Mouse (Mus musculus): ENCODE measurements around the gene Ptpra.
"Not testable (repeated sequence)": the region's sequence is repeated elsewhere in the genome, so short reads cannot be mapped to it uniquely, and the experiment has no call there.

Gene Ptpra

DNA sequence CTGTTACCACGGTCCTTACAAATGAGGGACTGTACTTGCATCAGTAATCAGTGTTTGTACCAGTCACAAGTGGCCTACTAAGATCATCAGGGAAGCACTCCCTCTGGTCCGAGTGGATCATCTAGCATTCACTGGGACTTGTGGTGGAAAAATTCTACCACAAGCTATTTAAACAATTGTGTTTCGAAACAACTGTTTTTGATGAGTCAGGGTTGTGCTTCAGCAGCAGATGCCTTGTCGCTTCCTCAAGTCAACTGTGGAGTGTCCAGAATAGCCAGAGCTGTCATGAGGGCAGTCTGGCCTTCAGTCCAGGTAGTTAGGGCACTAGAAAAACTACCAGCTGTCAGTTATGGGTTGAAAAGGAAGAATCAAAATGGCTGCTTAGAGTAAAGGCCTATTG lies 38.5 kb downstream of the Ptpra start:
- no peak for DNase-seq (ENCODE audit: low spot score)

DNA sequence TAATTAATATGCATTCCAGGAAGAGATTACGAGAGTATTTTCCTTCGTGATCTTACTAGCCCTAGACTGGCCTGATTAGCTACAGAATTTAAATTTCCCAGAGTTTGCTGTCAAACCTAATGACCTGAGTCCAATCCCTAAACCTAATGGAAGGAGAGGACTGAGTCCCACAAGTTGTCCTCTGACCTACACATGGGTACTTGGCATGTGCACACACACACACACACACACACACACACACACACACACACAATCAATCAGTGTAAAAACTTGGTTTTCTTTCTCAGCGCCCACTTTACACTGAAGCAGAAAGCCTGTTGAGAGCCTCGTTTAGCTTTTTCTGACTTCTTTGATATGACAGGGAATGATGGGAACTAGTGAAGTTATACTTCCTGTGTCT lies 41.1 kb downstream of the Ptpra start:
- DNase-seq (ENCODE audit: low spot score): no peak

DNA sequence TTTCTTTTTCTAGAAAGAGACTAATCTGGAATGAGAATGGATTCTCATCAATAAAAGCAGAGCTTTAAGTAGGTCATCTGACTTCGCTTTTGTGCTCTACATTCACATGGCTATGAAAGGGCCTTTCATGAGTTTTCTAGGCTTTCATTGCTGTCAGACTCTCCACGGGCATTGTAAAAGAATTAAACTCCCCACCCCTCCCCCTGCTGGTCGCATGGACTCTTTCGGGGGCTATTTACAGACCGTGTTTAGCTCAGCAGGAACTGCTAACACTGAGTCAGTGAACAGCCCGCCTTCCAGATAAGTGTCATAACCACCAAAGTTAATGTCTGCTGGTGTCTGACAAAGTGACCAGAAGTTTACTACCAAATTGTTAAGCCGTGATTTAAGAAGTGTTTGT lies 41.5 kb downstream of the Ptpra start:
- no peak for DNase-seq (ENCODE audit: low spot score)

DNA sequence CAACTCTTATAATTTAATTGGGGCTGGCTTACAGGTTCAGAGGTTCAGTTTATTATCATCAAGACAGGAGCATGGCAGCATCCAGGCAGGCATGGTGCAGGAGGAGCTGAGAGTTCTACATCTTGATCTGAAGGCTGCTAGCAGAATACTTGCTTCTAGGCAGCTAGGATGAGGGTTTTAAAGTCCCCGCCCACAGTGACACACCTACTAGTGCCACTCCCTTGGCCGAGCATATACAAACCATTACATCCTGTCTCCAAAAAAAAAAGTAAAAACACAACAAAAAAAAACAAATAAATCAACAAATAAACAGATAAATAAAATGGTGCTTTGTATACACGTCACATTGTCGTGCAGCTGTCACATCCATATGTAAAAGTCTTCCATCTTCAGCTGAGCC lies 45.0 kb downstream of the Ptpra start:
- DNase-seq (ENCODE audit: low spot score): not testable (repeated sequence)

DNA sequence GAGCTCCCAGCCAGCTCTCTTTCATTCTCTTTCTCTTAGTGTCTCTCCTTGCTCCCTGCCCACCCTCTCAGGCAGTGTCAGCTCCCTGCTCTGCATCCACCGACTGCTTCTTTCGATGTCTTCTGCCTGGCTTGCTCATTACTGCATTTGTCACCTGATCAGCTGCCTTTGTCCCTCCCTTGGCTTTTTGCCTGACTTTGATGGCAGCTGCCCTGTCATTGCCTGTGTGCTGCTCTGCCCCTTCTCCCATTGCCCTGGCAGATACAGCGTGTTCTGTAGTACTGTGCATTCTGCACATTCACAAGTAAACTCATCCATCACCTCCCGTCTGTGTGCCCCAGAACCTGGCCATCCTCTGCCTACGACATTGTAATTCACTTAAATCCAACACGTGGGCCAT lies 46.0 kb downstream of the Ptpra start:
- no peak for DNase-seq (ENCODE audit: low spot score)

DNA sequence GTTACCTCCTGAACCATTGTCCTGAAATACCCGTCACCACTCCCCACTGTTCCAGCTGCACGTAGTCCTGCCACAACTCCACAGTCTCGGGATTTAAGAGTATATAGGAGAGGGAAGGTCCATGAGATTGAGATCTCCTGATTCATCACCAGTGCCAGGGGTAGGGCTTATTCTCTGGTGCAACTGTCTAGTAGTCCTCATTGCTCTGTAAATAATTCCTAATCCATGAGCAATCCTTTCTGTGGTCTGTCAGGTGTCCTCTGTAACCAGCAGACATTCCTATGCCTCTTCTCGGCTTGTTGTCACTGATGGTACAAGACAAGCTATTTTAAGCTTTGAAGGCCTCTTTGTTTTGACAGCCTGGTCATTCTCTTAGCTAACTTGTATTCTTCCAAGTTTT lies 46.9 kb downstream of the Ptpra start:
- DNase-seq (ENCODE audit: low spot score): no peak

DNA sequence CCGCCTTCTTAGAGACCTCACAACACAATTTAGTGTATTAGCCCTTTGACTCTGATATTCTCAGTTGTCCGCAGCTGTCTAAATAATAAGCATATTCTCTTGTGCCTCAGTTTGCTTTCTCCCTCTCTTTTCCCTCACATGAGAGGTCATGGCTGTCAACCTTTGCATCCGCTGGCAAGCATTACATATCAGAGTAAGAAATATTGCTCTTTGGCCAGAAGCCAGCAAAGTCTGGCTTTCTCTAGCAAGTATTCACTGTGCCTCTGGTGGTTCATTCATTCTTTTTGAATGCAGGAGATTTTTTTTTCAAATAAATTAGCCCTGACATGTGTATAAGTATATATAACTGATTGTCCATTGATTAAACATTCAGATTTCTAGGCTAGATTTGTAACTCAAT lies 49.5 kb downstream of the Ptpra start:
- DNase-seq (ENCODE audit: low spot score): no peak

DNA sequence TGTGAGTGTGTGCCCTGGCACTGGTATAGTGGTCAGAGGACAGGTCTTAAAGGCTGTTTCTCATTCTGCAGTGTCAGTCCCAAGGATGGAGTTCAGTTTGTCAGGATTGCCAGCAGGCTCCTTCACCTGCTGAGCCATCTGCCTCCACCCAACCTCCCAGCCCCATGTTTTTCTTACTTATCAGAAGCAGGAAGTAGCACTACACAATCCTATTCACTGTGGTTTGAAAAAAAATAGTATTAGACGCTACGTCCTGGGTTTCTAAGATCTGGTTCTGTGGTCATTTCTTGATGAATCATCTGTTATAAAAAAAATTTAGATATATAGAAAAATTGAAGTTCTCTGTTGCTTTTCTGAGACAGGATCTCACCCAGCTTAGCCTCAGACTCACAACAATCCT lies 51.5 kb downstream of the Ptpra start:
- no peak for DNase-seq (ENCODE audit: low spot score)

DNA sequence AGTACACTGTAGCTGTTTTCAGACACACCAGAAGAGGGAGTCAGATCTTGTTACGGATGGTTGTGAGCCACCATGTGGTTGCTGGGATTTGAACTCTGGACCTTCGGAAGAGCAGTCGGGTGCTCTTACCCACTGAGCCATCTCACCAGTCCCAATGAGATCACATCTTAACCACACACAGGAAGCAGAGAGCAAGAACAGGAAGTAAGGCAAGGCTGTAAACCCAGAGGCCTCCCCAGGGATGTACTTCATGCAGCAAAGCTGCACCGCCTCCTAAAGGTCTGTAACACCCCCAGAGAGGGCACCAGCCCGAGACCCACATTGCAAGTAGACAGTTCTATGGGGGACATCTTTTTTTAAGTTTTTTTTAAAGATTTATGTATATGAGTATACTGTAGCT lies 61.5 kb downstream of the Ptpra start:
- not testable (repeated sequence) for DNase-seq (ENCODE audit: low spot score)

DNA sequence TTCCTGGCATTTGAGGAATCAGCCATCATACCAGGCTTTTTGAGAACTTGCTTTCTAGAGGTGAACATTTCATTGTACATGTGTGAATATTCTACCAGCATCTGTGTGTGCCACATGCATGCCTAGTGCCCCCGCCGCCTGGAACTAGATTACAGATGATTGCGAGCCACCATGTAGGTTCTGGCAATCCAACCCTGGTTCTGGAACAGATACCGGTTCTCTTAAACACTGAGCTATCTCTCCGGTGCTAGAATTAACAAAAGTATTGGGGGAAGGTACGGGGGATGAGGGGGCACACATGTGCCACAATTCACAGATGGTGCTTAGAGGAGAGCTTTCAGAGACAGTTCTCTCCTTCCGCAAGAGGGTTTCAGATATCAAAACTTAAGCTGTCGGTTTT lies 63.8 kb downstream of the Ptpra start:
- DNase-seq (ENCODE audit: low spot score): no peak

DNA sequence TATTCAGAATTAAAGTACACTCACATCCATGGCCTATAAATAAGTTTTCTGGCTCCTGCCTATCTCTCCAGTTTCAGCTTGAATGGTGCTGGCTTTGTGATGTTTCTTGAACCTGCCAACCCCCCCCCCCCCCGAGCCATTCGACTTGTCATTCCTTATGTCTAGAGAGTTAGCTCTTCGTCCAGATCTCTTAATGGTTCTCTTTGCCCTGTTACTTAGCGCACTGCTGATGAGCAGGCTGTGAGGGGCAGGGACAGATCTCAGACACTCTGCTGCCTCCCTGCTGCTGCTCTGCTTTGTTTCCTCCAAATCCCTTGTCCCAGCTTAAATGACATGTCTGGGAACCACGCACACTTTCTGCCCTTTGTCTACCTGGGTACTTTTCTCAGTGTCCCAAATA lies 65.7 kb downstream of the Ptpra start:
- no peak for DNase-seq (ENCODE audit: low spot score)

DNA sequence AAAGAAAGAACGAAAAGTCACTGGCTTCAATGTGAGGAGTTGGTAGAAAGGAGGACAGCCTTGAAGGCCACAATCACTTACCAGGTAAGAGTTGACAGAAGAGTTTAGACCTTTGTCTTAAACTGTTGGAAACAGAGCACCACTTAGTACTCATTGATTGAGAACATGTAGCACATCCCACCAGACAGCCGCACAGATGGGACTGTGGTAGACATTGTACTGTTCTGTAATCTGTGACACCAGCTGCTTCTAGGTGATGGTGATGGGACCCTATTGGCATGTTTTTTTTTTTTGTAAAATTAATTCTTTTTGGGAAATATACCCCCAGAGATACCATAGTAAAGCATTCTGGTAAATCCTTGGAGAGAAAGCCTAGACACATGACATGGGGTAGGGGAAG lies 71.8 kb downstream of the Ptpra start:
- no peak for DNase-seq (ENCODE audit: low spot score)

DNA sequence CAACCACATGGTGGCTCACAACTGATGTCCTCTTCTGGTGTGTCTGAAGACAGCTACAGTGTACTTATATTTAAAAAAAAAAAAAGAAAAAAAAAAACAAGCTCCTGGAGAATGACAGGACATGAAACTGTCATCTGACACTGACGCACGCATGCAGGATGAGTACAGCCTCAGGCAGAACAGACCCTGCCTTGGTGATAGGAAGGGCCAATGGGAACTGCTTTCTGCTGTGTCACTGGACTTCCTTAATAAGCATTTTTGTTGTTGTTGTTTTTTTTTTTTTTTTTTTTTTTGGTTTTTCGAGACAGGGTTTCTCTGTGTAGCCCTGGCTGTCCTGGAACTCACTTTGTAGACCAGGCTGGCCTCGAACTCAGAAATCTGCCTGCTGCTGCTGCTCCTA lies 75.4 kb downstream of the Ptpra start:
- not testable (repeated sequence) for DNase-seq (ENCODE audit: low spot score)

DNA sequence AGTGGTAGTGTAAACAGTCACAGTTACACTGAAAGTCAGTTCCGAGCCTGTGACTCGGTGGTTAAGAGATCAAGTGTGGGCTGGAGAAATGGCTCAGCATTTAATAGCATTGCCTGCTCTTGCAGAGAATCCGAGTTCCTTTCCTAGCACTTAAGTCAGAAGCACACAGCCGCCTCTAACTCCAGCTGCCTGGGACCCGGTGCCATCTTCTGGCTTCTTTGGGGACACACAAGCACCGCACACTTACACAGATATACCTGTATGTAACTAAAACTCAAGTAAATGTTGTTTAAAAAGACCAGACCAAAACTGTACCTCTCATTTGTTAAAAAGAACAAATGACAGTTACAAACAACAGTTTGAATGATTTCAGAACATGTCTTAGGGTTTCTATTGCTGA lies 78.4 kb downstream of the Ptpra start:
- DNase-seq (ENCODE audit: low spot score): no peak

DNA sequence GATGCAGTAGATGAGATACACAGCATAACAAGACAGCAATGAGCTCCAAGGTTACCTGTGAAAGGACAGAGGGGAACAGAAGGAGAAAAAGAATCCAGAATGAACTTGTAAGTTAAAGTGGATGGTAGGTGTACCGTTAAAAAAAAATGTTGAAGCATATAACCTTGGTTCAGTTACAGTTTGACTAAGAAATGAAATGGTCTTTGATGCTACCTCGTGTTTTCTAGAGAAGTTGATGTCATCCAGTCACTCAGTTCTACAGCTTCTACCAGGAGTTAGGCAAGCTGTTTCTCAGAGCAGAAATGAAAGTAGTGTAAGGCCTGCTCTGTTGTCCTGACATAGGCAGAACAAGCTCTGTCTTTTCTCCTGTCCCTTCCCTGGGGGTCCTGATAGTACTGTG lies 79.2 kb downstream of the Ptpra start:
- no peak for DNase-seq (ENCODE audit: low spot score)

DNA sequence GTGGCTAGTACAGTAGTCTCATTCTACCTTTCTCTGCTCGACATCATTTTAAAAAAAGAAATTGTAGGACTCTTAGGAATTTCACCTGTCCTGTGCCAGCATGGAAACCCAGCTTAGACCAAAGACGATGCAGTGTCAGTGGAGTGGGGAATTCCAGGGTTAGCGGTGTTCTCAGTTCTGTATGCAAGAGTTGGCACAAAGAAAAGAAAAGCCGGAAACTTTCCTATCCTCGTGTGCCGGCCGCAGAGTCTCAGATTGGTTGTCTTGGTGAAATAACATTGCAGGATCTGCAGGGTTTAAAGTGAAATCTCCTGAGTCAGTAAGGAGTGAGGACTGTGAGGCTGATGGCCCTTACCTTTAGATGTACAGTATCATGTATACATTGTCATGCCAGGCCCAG lies 79.8 kb downstream of the Ptpra start:
- no peak for DNase-seq (ENCODE audit: low spot score)

DNA sequence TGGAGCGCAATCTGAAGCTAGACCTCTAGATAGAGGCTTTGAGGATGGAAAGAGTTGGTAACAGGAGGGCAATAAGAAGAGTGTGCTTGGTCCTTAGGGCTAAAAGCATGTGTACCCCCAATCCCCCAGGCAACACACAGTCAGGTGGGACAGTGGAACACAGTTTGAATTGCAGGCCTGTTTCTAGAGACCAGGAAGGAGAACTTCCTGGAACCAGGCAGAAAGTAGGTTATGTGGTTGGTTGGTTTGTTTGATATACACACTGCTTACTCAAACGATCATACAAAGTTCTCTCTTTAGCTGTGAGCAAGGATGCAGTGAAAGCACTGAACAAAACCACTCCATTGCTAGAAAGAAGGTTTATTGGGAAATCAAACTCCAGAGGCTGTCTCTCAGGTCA lies 82.1 kb downstream of the Ptpra start:
- no peak for DNase-seq (ENCODE audit: low spot score)

DNA sequence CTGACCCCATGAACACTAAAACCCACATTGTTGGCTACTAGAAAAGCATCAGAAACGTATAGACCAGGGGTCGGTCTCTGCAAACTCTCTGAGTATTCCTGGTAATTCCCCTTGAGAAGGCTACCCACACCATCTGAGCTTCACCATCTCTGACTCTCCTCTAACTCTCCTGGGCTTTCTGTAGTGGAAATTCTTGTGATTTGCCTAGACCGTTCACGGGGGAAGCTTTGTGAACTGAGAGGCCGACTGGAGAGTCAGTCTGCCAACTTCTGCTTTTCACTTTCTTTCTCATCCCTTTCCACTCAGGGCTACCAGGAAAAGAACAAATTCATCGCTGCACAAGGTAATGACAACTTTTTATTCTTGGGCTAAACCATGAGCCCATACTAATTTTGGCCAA lies 84.9 kb downstream of the Ptpra start:
- no peak for DNase-seq (ENCODE audit: low spot score)

DNA sequence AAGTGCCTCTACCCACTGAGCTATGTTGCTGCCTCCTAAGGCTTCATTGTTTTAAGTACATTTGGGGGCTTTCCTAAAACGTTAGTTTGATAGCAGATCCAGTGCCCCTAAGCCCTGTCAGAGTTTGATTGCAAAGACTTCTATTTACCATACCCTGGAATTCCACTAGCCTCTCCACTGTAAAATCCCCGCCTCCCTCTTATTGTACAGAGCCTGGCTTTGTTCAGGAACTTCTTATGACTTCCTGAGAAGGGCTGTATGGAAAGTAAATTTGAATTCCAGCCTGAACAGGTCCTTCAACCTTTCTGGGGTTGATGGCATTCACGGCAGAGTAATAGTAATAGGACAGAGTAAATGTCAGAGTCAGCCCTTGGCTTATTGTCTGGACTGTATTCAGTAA lies 86.8 kb downstream of the Ptpra start:
- DNase-seq (ENCODE audit: low spot score): no peak

DNA sequence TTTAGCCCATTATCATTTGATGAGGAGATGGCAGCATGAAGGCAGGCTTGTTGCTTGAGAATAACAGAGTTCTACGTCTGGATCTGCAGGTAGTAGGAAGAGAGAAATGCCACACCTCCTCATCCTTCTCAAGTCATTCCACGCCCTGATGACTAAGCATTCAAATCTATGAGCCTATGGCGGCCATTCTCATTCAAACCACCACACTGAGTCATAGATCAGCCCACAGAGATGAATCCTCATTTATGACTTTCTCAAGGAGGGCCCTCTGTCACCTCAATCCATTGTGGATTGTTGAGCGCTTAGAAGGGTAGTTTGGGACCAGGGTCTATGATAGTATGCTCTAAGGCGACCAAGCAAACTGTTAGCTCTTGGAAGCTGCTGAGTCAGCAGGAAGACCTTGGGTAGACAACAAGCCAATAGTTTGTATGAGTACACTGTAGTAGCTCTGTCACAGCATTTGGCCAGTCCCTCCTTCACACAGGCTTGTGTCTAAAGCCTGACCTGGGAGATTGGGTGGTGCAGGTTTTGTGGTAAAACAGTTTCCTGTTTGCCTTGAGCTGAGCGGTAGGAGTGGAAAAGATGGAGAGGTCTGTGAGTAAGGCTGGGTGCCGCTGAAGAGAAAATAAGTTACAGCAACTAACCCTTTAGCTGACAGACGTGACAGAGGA lies 88.9 kb downstream of the Ptpra start:
- DNase-seq (ENCODE audit: low spot score): no peak

DNA sequence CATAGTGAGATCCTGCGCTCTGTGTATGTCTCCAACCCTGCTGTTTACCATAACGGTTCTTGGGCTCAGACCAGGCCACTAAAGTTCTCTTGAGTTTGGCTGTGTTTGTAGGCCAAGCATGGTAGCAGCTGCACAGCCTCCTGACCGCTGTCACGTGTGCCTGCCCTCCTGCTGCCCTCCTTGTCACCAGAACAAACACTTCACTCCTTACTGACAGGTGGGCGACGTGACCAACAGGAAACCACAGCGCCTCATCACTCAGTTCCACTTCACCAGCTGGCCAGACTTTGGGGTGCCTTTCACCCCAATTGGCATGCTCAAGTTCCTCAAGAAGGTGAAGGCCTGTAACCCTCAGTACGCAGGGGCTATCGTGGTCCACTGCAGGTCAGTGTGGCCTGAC lies 90.2 kb downstream of the Ptpra start:
- DNase-seq (ENCODE audit: low spot score): no peak

DNA sequence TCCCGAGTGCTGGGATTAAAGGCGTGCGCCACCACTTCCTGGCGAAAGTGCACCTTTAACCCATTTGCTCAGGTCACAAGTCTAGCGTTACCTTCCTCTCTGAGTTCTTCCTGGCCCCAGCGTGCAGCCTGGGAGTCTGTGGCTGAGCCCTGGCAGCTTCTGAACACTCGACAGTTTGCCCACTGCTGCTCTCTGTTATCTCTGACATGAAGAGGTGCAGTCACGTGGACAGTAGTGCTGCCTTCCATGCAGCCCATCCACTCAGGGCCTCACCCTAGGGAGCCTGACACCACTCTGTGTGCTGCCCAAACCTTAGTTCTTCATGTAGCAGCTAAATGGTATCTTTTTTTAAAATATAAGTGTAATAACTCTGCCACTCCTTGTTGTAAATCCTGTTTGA lies 96.9 kb downstream of the Ptpra start:
- no peak for DNase-seq (ENCODE audit: low spot score)

DNA sequence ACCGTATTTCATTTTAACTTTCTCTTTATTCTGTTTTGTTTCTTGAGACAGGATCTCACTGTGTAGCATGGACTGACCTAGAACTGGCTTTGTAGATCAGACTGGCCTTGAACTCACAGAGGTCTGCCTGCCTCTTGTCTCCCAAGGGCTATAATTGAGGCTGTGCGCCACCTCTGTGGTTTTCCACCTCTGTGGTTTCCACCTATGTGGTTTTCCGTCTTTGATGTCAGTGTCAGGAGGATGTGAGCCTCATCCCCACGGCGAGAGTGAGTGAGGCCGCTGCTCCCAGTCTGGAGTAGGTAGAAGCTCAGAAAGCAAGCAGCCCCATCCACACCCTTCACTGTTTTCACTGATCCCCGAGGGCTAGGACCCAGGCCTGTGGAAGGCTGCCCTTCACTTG lies 104.8 kb downstream of the Ptpra start:
- DNase-seq (ENCODE audit: low spot score): no peak

DNA sequence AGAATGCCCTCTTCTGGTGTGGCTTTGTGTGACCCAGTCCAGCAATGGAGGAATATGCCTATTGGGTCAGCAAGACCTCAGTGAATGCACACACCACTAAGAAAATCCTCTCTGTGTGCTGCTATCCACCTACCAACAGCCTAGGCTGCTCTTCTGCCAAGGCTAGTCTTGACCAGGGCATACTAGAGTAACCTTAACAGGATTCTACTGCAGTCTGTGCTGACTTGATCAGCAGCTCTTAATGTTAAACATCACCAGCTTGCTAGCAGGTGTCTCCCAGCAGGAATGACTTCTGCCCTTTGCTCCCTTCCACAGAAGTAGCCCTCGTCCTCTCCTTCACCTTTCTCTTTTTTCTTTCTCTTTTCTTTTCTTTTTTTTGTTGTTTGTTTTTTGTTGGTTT lies 106.2 kb downstream of the Ptpra start:
- no peak for DNase-seq (ENCODE audit: low spot score)

DNA sequence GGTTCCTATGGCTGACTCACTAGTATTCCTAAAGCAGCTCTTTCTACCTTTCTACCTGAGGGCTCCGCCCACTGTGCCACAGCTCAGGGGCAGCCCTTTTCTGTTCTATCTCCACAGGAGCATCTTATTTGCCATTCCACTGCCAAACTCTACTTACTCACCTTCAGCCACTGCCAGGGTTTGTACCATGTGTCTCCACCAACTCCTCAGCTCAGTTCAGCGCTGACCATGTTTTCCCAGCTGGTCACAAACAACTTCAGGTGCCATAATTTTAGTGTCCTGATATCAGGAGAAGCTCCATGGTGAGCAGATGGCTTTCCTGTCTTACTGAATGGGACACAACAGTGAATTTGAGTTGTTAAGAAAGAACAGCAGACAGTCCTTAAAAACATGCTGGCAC lies 107.4 kb downstream of the Ptpra start:
- DNase-seq (ENCODE audit: low spot score): no peak
